Mouse (Mus musculus): Measurements from ENCODE around the gene Ghitm. TPM values are rescaled to one million over a fixed set of nuclear protein-coding genes. Genes with fewer than 3 reads are reported as not detected.

The Ghitm gene
- 260 and 286 TPM in 2 replicates for polyA plus RNA-seq (2014; fragmentation: Nextera tagmentation; extraction: Ambion mirVana)

- H3K4me2 ChIP-seq: peak within 1 kb of the TSS; percentile 69
- under 1% methylated on average over 38 of the region's 38 CpGs for WGBS
- DNase-seq (ENCODE audit: low spot score): peak; percentile 93
Measured at GRCm38 (mm10) chr14:37135127-37135593, at the start of gene Ghitm. TSS of gene Ghitm (minus strand) at chr14:37135272.

GRCm38 (mm10) chr14:37184871-37185270, 49.8 kb upstream of the Ghitm start:
- H3K4me1 ChIP-seq (replicated peaks; ENCODE audit: control insufficient read depth, insufficient read depth, low read length): no peaks in the 10 kb centered on the region
- ATAC-seq (replicated peaks; ENCODE audit: low FRiP score) (no peak), DNase-seq (ENCODE audit: low spot score) (no peak)
- H3K4me2 ChIP-seq: no peak overlapping the region
- H3K9ac ChIP-seq (ENCODE audit: low read depth, low read length): no peak overlapping the region
- no peak overlapping the region for H3K27ac ChIP-seq (ENCODE audit: low read depth, low read length)
- WGBS: 74% methylated on average over 2 of the region's 2 CpGs
- no peaks in the 10 kb centered on the region for H3K27me3 ChIP-seq (replicated peaks; ENCODE audit: control insufficient read depth, insufficient read depth, low read length)
- no peaks in the 10 kb centered on the region for H3K36me3 ChIP-seq (ENCODE audit: control insufficient read depth, insufficient read depth, low read length)
- no peak overlapping the region for H3K4me3 ChIP-seq (ENCODE audit: low read depth, low read length)
- no peaks in the 10 kb centered on the region for H3K9me3 ChIP-seq (ENCODE audit: control insufficient read depth, low read length)

More at GRCm38 (mm10) chr14:37135127-37135593, at the start of gene Ghitm:
- Histone ChIP-seq H3K27me3 (replicated peaks; ENCODE audit: control insufficient read depth, insufficient read depth, low read length) (no peaks in the 10 kb centered on the region), H3K27ac (ENCODE audit: low read depth, low read length) (peak within 1 kb of the TSS; percentile 82), H3K4me1 (replicated peaks; ENCODE audit: control insufficient read depth, insufficient read depth, low read length) (no peaks in the 10 kb centered on the region), H3K9ac (ENCODE audit: low read depth, low read length) (peak within 1 kb of the TSS; percentile 90), H3K36me3 (ENCODE audit: control insufficient read depth, insufficient read depth, low read length) (peaks cover 13% of the 10 kb centered on the region; the same call in 1 of the 2 replicates), H3K4me3 (ENCODE audit: low read depth, low read length) (peak within 1 kb of the TSS; percentile 91), H3K9me3 (ENCODE audit: control insufficient read depth, low read length) (no peaks in the 10 kb centered on the region)
- peak; percentile 99 for ATAC-seq (replicated peaks; ENCODE audit: low FRiP score)

DNA sequence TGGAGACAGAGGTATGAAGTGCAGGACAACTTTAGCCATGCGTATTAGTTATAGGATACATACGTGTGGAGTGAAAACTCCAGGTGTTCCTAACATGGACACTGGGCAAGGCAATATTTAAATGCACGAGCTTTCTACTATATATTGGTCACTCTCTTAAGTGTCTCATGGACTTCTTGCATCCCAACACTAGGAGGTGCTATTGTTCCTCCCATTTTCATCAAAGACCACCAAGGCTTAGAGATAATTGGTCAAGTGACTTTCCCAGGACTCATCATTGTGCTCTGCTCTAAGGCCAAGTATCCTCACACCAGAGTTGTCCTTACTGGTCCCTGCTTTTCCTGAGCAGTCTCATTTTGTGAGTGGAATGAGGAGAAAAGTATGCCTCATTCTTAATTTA, 39.4 kb upstream of the Ghitm start:
- Histone ChIP-seq H3K9me3 (ENCODE audit: control insufficient read depth, low read length) (no peaks in the 10 kb centered on the region), H3K27ac (ENCODE audit: low read depth, low read length) (no peak overlapping the region), H3K4me1 (replicated peaks; ENCODE audit: control insufficient read depth, insufficient read depth, low read length) (no peaks in the 10 kb centered on the region), H3K27me3 (replicated peaks; ENCODE audit: control insufficient read depth, insufficient read depth, low read length) (no peaks in the 10 kb centered on the region), H3K36me3 (ENCODE audit: control insufficient read depth, insufficient read depth, low read length) (no peaks in the 10 kb centered on the region), H3K9ac (ENCODE audit: low read depth, low read length) (no peak overlapping the region), H3K4me3 (ENCODE audit: low read depth, low read length) (no peak overlapping the region), H3K4me2 (no peak overlapping the region)
- 67% methylated on average over 3 of the region's 3 CpGs for WGBS
- no peak for DNase-seq (ENCODE audit: low spot score)
- ATAC-seq (replicated peaks; ENCODE audit: low FRiP score): no peak

DNA sequence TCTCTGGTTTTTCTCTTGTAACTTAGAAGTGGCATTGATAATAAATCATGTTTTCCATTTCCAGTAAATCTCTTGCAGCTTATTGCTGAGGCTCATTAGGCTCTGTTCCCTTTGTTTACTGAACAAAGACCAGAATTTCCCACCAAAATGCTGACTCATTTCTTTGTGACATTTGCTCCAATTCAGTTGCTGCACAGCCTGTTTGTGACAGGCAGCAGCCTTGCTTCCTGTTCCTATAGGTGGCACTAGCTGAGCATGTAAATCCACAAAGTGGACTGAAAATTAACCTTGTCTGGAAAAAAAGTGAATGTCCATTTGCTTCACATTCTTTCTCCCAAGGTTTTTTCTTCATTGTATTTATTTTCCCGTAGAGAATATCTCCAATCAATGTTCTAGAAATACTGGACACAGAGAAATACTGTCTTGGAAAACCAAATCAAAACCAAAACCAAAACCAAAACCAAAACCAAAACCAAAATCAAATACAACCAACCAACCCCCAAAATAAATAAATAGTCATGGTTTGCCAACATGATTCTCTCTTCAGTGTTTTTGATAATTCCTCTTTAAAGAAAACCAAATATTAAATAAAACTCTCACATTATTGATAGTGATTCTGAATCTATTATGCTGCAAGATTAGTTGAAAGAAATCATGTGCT, 30.3 kb upstream of the Ghitm start:
- no peak overlapping the region for H3K9ac ChIP-seq (ENCODE audit: low read depth, low read length)
- 71% methylated on average over 1 of the region's 1 CpGs for WGBS
- H3K4me2 ChIP-seq: no peak overlapping the region
- H3K36me3 ChIP-seq (ENCODE audit: control insufficient read depth, insufficient read depth, low read length): no peaks in the 10 kb centered on the region
- H3K27ac ChIP-seq (ENCODE audit: low read depth, low read length): no peak overlapping the region
- 0 out of 2 replicates have a peak, but pooled peaks cover 5% of the 10 kb centered on the region for H3K4me1 ChIP-seq (replicated peaks; ENCODE audit: control insufficient read depth, insufficient read depth, low read length)
- no peak for ATAC-seq (replicated peaks; ENCODE audit: low FRiP score)
- no peak for DNase-seq (ENCODE audit: low spot score)
- H3K4me3 ChIP-seq (ENCODE audit: low read depth, low read length): no peak overlapping the region
- H3K27me3 ChIP-seq (replicated peaks; ENCODE audit: control insufficient read depth, insufficient read depth, low read length): no peaks in the 10 kb centered on the region
- no peaks in the 10 kb centered on the region for H3K9me3 ChIP-seq (ENCODE audit: control insufficient read depth, low read length)

- DNase-seq (ENCODE audit: low spot score) (no peak), ATAC-seq (replicated peaks; ENCODE audit: low FRiP score) (peak; percentile 59)
- Histone ChIP-seq H3K4me1 (replicated peaks; ENCODE audit: control insufficient read depth, insufficient read depth, low read length) (0 out of 2 replicates have a peak, but pooled peaks cover 5% of the 10 kb centered on the region), H3K27ac (ENCODE audit: low read depth, low read length) (peak overlapping the region; percentile 30; the same call in 1 of the 2 replicates), H3K9ac (ENCODE audit: low read depth, low read length) (no peak overlapping the region), H3K27me3 (replicated peaks; ENCODE audit: control insufficient read depth, insufficient read depth, low read length) (no peaks in the 10 kb centered on the region), H3K36me3 (ENCODE audit: control insufficient read depth, insufficient read depth, low read length) (no peaks in the 10 kb centered on the region), H3K4me3 (ENCODE audit: low read depth, low read length) (no peak overlapping the region), H3K9me3 (ENCODE audit: control insufficient read depth, low read length) (no peaks in the 10 kb centered on the region), H3K4me2 (no peak overlapping the region; the same call in 1 of the 2 replicates)
- 66% methylated on average over 4 of the region's 4 CpGs for WGBS
Measured at GRCm38 (mm10) chr14:37164392-37165032, 29.4 kb upstream of the Ghitm start.

- H3K27me3 ChIP-seq (replicated peaks; ENCODE audit: control insufficient read depth, insufficient read depth, low read length): no peaks in the 10 kb centered on the region
- H3K4me3 ChIP-seq (ENCODE audit: low read depth, low read length): no peak overlapping the region
- H3K4me1 ChIP-seq (replicated peaks; ENCODE audit: control insufficient read depth, insufficient read depth, low read length): 0 out of 2 replicates have a peak, but pooled peaks cover 5% of the 10 kb centered on the region
- H3K9me3 ChIP-seq (ENCODE audit: control insufficient read depth, low read length): no peaks in the 10 kb centered on the region
- no peak for DNase-seq (ENCODE audit: low spot score)
- peak overlapping the region; percentile 8; the same call in 1 of the 2 replicates for H3K4me2 ChIP-seq
- no peak overlapping the region for H3K9ac ChIP-seq (ENCODE audit: low read depth, low read length)
- no peaks in the 10 kb centered on the region for H3K36me3 ChIP-seq (ENCODE audit: control insufficient read depth, insufficient read depth, low read length)
- peak overlapping the region; percentile 30; the same call in 1 of the 2 replicates for H3K27ac ChIP-seq (ENCODE audit: low read depth, low read length)
- WGBS: 46% methylated on average over 4 of the region's 4 CpGs
- peak; percentile 94 for ATAC-seq (replicated peaks; ENCODE audit: low FRiP score)
Measured at GRCm38 (mm10) chr14:37163277-37163956, 28.3 kb upstream of the Ghitm start.

- Histone ChIP-seq H3K9ac (ENCODE audit: low read depth, low read length) (no peak overlapping the region), H3K27ac (ENCODE audit: low read depth, low read length) (no peak overlapping the region), H3K27me3 (replicated peaks; ENCODE audit: control insufficient read depth, insufficient read depth, low read length) (no peaks in the 10 kb centered on the region), H3K9me3 (ENCODE audit: control insufficient read depth, low read length) (no peaks in the 10 kb centered on the region; the same call in 1 of the 2 replicates), H3K36me3 (ENCODE audit: control insufficient read depth, insufficient read depth, low read length) (no peaks in the 10 kb centered on the region), H3K4me2 (no peak overlapping the region), H3K4me1 (replicated peaks; ENCODE audit: control insufficient read depth, insufficient read depth, low read length) (no peaks in the 10 kb centered on the region), H3K4me3 (ENCODE audit: low read depth, low read length) (no peak overlapping the region)
- ATAC-seq (replicated peaks; ENCODE audit: low FRiP score) (no peak), DNase-seq (ENCODE audit: low spot score) (no peak)
- WGBS: 94% methylated on average over 1 of the region's 1 CpGs
Measured at GRCm38 (mm10) chr14:37154391-37154790, 19.3 kb upstream of the Ghitm start.

DNA sequence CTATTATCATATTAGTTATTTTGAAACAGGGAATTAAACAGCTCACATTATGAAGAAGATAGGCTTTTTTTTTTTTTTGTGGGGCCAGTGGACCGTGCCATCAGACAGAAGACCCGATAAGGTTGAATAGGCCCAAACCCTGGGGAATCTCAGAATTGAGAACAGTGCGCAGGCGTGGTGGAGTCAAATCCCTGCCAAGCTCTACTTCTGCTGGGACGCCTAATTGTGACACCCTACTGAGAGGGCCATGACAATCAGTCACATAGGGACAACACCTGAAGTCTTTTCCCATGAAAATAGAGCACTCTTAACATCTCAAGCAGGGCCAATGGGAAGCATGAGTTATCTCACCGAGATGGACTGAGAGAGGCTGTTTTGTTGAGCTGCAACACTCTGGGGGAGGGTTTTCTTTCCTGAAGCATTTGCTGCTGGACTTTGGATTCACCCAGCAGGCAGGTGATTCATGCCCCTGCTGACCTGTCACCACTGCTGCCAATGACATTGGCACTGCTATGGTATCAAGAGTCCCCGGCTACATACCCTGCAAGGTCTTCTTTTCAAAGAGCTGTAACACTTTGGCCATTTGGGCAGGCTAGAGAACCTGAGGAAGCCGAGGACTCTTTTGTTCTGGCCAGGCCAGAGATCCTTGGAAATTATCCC, 4.1 kb upstream of the Ghitm start:
- Histone ChIP-seq H3K27ac (ENCODE audit: low read depth, low read length) (no peak overlapping the region), H3K4me3 (ENCODE audit: low read depth, low read length) (no peak overlapping the region), H3K36me3 (ENCODE audit: control insufficient read depth, insufficient read depth, low read length) (no peaks in the 10 kb centered on the region), H3K4me2 (no peak overlapping the region), H3K9me3 (ENCODE audit: control insufficient read depth, low read length) (no peaks in the 10 kb centered on the region), H3K9ac (ENCODE audit: low read depth, low read length) (no peak overlapping the region), H3K27me3 (replicated peaks; ENCODE audit: control insufficient read depth, insufficient read depth, low read length) (no peaks in the 10 kb centered on the region), H3K4me1 (replicated peaks; ENCODE audit: control insufficient read depth, insufficient read depth, low read length) (no peaks in the 10 kb centered on the region)
- 80% methylated on average over 8 of the region's 8 CpGs for WGBS
- no peak for ATAC-seq (replicated peaks; ENCODE audit: low FRiP score)
- DNase-seq (ENCODE audit: low spot score): no peak

Measured in liver, embryonic 11.5 days (tissue).